Mouse (Mus musculus) olfactory bulb, adult 2 months (tissue): ENCODE measurements at regions not wholly inside any gene's neighbourhood (a gene's known extent, or its start where the extent isn't known, plus 50 kb on each side); places are given as distances from the start of the nearest gene placed in this dataset.

Experiments
- CTCF ChIP-seq: fragments of 200-500 bp; IDR thresholded peaks from 2 replicates; pipeline ENCODE4 v1.5.1; 2012; ENCODE audit warnings: low read depth, mild to moderate bottlenecking, low read length, moderate library complexity; ENCODE audit not compliant: insufficient read depth
- POLR2A ChIP-seq: fragments of 200-500 bp; IDR thresholded peaks from 2 replicates; pipeline ENCODE4 v1.6.1; 2012; ENCODE audit warnings: mild to moderate bottlenecking, low read depth, low read length, moderate library complexity; ENCODE audit not compliant: insufficient read depth

DNA sequence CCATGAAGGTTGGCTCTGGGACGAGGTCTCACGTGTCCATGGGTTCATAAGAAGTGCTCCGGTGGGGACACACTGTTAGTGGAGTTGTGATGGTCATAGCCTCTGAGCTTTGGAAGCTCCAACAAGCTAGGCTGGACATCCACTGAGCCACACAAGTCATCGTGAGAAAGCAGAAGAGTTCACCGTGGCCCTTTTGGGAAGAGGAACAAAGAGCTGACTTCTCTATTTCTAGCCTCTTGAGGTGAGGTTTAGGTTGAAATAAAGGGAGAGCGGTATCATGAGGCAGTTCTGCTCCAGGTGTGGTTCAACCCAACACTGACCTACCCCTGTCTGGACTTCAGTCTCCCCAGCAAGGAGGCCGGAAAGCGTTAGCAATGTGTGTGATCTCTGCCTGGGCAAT is 85.3 kb upstream of the Stt3b start:
- no peak for TF ChIP-seq CTCF
- TF ChIP-seq POLR2A = no peak
